Mouse (Mus musculus) ovary, postnatal 36 days (tissue): ENCODE results near the gene Wfdc9.

ENCODE experiments used
- DNase-seq: peaks from one replicate; pipeline ENCODE4 v3.0.0; 2022; ENCODE audit warnings: low spot score, mixed read lengths

Gene Wfdc9

DNA sequence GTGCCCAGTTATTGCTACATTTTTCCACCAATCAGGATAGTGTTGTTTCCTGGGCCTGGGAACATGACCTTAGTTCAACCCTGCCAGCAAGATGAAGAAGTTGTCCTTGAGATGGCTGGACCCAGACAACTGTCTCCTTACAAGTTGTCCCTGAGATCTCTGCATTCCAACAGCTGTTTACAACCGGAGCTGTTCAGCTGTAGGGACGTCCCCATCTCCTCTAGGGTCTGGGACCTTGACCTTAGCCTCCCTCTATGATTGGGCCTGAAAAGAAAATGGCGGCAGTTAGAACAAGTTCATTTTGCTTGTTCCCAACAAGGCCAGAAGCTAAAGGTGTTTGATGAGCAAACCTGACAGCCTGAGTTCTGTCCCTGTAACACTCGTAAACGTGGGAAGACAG, 37.3 kb downstream of the Wfdc9 start:
- DNase-seq: no peak

DNA sequence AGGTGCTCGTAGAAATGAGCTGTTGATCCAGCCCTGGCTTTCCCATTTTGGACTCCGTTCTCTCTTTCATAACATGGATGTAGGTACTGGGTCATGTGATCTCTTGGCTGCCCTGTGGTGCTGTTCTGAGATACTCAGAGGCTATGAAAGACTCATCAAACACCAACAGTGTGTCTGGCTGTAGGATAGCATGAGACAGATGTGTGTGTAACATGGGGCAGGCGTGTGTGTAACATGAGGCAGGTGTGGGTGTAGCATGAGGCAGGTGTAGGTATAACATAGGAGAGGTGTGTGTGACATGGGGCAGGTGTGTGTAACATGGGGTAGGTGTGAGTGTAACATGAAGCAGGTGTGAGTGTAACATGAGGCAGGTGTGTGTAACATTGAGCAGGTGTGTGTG, 41.0 kb downstream of the Wfdc9 start:
- no peak for DNase-seq

DNA sequence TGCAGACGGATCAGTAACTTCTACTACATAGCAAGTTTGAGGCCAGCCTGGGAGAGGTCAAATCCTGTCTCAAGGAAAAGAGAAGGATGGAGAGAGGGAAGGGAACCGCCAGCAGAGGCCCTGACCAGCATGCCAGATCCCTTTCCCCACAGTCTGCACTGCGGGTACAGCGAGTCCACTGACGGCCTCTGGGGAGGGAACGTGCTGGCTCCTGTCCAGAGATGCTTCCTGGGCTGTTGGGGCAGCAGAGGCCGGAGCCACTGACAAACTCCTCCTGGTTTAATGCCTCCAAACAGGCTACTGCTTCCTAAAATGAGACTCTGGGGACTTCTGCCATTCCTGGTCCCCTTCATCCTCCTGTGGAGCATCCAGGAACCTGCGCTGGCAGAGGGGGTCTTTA, 42.9 kb downstream of the Wfdc9 start, which contains the start of the genes Wfdc6b and Wfdc8:
Gene Wfdc6b (plus strand): TSS at position 52 of the 400 bp plus-strand sequence.
Gene Wfdc8 (minus strand): TSS at position 156 of the 400 bp plus-strand sequence.
- peak; percentile 68 for DNase-seq

GRCm38 (mm10) chr2:164608781-164609180, 47.6 kb downstream of the Wfdc9 start:
- DNase-seq: no peak

- no peak for DNase-seq
Measured at GRCm38 (mm10) chr2:164604411-164604810, 52.0 kb downstream of the Wfdc9 start.

DNA sequence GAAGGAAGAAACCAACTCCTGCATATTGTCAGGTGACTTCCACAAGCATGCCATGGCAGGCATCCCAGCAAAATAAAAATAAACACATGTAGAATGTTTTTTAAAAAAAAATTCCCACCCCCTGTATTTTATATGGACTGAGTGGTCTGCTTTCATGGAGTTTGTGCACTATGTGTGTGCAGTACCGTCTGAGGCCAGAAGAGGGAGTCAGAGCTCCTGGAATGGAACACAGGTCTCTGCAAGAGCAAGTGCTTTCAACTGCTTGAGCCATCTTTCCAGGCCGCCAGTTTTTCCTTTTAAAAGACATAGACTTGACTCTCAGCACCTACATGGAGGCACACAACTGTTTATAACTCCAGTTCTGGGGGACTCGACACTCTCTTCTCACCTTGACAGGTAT, 52.9 kb downstream of the Wfdc9 start:
- no peak for DNase-seq

DNA sequence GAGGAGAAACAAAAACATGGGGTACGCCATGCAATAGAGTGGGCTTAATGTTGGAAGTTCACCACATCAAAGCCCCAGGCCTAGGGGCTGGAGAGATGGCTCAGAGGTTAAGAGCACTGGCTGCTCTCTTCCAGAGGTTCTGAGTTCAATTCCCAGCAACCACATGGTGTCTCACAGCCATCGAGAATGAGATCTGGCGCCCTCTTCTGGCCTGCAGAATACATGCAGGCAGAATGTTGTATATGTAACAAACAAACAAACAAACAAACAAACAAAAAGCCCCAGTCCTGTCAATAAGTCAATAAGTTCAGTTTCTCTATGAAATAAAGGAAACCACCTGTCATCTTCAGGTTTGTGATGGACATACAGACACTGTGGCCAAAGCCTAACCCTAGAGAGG, 56.2 kb downstream of the Wfdc9 start:
- no peak for DNase-seq
